Mouse (Mus musculus) WW6 (cell line): ENCODE data around the gene 1190005I06Rik.
"Not testable (repeated sequence)": the region's sequence is repeated elsewhere in the genome, so short reads cannot be mapped to it uniquely, and the experiment has no call there.

Experiments used
- DNase-seq: peaks from one replicate; pipeline ENCODE4 v3.0.0-alpha.2; 2013; ENCODE audit warnings: low read depth, low spot score

Gene 1190005I06Rik

DNA sequence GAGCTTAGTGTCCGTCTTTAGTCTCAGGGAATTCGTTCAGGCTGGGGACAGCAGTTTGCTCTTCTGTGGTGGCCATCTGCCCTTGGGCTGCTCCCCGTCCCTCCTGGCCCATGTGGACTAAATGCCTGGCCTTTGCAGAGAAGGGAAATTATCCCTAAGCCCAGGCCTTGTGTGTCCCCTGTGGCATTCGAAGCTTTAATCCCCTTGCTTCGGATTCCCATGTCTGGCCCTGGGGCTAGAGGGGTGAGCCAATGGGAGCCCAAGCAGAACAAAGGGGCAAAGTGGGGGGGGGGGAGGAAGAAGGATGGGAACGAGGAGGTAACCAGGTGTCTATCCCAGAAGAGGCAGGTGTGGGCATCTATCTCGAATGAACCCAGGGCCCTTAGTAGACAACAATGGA is at the start of gene 1190005I06Rik:
TSS of gene 1190005I06Rik (minus strand) at position 101 of the 400 bp plus-strand sequence.
- DNase-seq: no peak

DNA sequence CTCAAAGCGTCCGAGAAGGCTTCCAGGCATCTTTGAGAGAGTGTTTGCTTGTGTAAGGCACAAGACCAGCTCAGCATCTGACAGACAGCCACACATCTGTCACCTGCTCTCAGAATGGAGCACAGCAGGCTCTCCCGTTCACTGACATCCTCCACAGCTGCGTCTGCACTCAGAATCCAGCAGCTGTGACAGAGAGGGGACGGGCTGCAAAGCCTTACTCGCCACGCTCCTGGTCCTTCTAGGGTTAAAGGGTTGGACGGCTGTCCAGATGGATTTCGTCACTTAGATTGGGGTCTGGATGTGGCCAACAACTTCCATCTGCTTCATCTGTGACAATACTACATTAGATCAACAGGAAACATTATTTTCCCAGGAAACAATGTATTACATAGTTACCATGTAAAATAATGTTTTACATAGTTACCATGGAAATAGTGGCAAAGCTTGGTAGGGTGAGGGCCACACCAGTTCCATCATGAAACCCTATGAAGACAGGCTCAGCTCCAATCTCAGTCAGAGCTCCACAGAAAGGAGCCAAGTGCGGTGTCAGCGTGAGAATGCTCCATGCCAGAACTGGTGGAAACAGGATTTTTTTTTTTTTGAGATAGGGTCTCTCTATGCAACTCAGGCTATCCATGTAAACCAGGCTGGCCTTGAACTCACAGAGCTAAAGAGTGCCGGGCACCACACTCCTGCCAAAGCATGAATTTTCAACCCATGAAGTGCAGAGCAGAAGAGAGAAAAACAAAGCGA is 49.1 kb upstream of the 1190005I06Rik start:
- DNase-seq: no peak

DNA sequence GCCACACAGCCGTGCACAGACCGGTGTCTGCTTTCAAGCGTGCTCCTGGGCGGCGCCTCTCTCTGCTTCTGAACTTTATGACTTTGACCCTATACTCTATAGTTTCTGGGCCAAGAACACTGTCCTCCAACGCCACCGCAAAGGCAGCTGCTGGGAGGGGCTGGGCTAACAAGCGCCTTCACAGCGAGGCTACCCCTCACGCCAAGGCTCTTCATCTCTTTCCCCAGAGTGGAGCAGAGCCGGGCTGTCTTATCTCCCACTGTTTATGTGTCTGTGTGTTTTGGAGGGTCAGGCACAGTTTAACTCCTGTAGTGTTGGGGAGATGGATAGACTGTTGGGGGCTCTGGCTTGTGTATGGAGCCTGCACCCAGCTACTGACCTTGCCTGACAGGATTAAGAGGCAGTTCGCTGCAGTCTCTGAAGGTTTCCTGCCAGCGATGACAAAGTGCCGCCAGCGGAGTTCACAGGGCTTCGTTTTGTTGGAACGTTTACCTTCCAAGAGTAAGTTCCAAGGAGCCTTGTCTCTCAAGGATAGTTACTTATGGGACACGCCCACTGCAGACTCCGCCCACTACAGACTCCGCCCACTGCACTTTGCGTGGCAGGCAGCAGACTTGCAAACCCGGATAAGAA is 46.5 kb upstream of the 1190005I06Rik start:
- peak; percentile 65 for DNase-seq

DNA sequence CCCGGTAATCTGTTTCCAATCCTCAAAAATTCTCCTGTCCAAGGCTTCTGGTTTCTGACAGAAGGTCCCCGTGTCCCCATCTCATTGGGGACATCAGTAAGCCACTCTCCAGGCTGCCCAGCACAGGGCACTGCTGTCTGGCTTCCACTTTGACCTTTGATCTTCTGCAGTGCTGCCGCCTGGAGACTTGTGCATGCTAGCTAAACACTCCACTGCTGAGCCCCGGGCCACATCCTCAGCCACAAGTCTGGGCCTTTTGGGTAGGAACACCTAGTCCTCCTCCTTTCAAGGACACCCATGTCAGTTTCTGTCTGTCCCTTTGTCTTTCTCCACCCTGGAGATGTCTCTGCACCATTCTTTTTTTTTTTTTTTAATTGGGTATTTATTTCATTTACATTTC is 45.5 kb upstream of the 1190005I06Rik start:
- DNase-seq: no peak

DNA sequence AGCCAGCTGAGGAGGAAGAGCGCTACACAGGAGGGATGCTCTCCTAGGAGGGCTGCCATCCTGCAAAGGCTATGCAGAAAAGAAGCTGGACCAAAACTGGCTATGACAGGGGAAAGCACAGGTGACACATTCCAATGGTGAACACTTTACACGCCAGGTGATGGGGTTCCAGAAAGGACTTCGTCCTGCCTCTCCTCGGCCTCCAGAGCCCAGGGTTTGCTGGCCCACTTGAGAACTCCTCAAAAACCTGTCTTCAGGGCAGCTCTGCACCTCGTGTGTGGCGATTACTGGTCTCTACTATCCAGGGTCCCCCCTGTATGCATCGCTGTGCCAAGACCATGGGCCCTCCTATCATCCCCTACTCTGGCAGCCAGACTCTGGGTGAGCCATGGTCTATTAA is 41.1 kb upstream of the 1190005I06Rik start:
- no peak for DNase-seq

DNA sequence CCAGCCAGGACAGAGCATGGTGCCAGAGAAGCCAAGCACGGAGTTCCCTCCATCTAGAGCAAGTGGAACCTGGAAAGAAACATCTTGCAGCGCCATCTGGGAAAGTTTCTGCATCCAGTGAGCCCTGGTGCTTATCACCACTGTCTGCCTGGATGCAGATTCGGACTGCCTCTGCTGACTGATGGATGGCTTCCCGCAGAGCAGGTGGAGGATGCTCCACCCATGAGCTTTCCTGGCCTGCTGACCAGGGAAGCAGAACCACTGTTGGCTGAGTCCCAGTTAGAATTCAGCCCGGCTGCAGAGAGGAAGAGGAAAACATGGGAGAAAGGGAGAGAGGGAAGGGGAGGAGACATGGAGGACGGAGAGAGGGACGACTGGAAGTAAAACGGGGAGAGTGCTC is 40.4 kb upstream of the 1190005I06Rik start:
- DNase-seq: no peak

DNA sequence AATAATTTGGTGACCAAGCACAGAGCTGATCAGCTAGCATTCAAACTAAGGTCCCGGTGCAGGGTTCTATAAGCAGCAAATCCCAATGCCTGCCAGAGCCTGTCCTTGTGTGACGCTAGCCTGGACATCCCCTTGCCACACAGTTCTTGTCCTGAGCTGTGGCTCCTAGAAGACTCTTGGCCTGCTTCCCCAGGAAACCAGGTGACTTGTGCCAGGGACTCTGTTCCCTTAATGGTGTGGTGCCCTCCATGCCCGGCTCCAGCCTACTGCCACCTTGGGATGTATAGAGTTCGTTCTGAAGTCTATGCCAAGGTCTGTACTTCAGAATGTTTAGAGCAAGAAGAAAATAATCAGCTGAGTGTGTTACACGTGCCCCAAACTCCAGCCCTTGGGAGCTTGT is 39.1 kb upstream of the 1190005I06Rik start:
- DNase-seq: no peak

DNA sequence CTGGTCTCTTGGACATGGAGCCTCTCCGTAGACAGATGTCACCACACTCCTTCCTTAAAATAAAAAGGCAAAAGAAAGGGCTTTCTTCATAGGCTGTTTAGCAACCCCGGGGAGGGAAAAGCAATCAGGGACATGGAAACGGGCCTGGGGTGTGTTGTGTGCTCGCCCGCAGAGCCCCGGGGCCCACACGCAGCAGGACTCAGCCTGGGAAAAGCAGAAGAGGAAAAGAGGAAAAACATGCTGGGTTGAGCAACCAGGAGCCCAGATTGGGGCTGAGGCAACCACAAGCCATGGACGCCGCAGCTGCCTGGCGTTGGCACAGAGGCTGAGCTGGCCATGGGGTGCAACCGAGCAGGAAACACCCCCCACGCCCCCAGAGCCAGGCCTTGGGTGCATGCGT is 38.6 kb upstream of the 1190005I06Rik start:
- no peak for DNase-seq

DNA sequence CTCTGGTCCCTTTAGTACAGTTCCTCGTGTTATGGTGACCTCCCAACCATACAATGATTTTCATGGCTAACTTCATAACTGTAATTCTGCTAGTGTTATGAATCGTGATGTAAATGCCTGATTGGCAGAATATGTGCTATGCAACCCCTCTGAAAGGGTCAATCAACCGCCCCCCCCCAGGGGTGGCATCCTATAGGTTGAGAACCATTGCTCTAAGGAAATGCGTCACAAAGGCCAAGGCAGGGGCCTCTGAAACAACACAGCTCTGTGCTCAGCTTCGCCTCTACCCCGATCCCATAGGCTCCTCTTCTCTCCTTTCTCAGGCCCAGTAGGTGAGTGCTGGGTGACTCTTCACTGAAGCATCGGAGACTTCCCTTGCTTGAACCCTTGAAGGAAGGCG is 38.2 kb upstream of the 1190005I06Rik start:
- DNase-seq: no peak

DNA sequence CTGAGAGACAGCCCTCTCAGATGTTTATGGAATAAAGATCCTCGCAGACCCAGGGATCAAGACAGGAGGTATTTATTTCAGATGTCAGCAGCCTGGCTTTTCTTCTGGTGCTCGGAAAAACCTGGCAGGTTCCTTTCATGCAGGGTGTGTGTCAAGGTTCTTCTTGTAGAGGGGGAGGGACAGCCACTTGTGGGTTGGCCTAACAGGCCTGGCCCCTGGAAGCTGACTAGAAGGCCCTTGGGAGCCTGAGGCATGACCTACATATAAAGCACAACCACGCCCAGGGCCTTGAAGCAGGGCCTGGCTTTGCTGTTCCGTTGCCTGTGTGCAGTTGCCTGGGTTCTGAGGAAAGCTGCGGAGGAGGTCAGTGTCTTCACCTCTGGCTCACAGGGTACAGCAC is 37.7 kb upstream of the 1190005I06Rik start:
- DNase-seq: no peak

DNA sequence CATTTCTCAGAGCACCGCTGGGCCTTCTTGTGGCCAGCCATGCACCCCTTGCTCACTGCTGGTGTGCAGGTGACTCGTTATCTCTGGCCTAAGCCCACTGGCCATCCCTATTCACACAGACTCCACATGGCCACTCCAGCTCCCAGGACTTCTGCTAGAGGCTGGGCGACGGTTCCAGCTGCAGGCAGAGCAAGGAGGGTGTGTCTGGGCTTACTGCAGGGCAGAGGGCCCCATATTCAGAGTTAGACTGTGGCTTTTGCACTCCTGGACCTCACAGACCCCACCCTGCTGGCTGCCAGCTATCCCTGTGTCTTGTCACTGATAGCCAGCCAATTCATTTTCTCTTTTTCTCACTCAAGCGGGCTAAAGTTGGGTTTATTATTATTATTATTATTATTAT is 36.6 kb upstream of the 1190005I06Rik start:
- DNase-seq: no peak

DNA sequence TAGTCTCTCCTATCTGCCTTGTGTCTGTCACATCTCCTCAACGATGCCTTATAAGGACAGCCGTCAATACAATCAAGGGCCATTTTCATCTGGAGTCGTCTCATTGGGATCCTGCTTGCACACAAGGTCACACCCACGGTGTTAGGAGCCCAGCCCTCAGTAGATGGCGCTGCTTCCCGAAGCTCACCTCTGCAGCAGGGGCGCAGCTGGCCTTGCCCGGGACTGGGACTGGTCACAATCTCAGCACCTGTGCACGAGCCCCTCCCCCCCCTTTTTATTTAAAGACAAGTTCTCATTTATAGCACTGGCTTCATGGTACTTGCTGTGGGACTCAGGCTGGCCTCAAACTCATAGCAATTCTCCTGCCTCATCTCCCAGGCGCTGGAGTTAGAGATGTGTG is 36.2 kb upstream of the 1190005I06Rik start:
- DNase-seq: peak; percentile 57

DNA sequence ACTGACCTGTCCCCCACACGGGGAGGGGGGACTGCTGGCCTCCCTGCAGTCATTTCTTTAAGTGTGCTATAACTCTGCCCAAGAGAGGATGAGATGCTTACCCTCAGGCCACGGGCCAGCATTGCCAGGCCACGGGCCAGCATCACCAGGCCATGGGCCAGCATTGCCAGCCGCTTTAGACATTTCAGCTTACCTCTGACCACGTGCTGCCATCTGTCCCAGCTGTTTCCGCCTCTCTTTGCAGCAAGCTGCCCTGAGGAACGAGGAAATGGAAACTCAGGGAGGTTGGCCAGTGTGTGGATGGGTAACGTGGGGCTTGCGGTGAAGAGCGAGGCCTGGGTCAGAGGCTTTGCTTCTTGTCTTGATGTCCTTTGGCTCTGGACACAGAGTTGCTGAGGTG is 33.7 kb upstream of the 1190005I06Rik start:
- DNase-seq: no peak

DNA sequence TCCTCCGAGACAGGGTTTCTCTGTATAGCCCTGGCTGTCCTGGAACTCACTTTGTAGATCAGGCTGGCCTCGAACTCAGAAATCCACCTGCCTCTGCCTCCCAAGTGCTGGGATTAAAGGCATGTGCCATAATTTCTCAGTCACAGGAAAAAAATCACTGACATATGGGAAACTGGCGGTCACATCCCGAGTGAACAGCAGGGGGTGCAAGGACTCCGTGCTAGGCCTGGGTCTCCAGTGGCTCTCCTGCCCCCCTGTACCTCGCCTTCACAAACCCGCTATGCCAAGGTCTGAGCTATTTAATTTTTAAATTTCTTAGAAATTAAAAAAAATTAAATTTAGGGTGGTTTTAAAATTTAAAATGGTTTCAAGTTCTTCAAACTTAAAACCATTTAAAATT is 33.0 kb upstream of the 1190005I06Rik start:
- not testable (repeated sequence) for DNase-seq

DNA sequence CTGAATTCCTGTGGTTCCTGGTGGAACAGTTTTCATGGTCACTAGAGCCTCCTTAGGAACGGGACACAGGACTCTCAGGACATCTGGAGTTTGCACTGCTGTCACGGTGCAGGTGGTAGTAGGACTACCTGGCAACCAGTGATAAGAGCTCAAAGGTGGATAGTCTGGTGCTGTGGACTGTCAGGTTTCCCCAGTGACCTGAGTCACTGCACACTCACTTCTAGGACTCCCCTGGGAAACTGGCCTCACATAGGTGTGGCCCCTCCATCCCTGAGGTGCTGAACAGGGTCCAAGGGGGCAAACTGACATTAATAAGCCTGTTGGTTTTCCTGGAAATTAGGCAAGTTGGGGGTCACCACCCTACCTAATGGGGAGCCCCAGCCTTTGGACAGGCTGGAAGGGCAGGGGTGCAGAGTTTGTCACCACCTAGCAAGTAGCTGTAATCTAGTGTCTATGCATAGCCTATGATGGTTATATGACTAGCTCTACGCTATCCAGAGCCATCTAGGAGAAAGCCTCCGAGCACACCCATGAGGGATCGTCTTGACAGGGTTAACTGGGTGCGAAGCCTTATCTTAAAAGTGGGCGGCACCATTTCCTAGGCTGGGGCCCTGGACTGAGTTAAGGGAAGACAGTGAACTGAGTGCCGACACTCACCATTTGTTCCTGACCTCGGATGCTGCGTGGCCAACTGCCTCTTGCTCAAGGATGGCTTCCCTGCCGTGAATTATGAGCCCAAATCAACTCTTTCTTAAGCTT is 32.4 kb upstream of the 1190005I06Rik start:
- DNase-seq: no peak

DNA sequence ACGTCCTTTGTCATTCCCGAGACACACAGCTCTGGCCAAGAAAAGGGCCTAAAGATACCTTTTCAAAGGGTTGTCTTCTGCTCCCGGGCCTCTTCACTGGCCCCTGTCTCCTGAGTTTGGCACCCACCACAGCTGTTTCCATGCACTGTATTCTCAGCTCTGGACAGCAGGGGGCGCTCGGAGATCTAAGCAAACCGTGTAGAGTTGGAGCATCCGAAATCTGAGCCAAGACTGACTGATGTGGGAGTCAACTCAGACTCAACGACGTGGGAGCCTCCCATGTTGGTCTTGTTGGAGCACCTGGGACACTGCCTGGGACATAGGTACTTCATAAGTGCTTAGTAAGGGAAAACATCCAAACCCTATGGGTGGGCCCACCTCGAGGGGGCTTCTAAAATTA is 31.0 kb upstream of the 1190005I06Rik start:
- DNase-seq: peak; percentile 74

DNA sequence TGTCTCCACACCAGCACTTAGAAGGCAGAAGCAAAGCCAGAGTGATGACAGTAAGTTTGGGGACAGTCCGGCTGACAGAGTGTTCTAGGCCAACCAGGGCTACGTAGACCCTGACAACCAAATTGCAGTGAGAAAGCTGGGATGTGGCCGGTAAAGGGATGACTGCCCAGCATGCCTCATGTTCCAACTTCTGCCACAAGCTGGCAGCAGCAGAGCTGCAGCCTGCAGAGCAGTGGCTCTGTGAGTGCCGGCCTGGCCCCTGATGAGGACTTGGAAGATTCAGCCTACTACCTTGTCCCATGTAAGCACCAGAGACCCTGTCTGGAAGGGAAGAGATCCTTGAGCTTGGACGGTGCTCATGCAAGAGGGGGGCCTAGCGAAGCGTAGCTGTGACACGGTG is 28.3 kb upstream of the 1190005I06Rik start:
- DNase-seq: no peak

DNA sequence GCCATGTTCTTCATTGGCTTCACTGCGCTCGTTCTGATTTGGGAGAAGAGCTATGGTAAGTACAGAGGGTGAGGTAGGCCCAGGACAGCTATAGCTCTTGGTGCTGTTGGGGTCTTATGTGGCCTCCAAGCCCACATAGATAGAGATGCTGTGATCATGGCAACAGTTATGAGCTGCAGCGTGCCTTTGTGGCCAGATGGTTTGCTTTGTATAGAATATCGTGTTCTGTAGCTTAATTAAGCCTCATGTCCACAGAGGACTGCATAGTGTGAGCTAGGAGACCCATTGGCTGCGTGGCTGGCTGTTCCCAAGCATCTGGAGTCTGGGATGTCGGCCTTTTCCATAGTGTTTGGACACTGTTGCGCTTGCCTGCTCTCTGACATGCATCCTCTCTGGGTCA is 25.9 kb upstream of the 1190005I06Rik start:
- no peak for DNase-seq

DNA sequence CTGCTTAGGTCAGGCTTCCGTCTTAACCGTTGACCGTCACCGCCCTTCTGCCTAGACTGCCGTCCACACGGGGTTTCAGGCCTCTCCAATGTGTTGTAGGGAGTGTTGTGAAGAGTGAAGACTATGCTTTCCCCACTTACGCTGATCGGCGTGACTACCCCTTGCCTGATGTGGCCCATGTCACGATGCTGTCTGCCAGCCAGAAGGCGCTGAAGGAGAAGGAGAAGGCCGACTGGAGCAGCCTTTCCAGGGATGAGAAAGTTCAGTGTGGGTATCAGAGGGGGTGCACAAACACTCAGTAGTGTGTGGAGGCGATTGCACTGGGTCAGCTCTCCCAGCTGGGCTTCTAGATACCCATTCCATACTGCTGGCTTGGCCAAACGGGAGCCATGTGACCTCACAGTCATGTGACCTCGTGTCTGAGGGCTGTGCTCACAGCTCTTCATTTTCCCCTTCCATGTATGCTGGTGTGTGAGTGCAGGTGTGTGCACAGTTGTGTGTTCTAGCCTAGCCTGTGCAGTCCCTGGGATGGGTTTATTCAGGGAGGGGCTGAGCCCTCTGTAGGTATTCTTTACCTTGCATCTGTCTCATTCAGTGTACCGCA is 25.3 kb upstream of the 1190005I06Rik start:
- DNase-seq: no peak

DNA sequence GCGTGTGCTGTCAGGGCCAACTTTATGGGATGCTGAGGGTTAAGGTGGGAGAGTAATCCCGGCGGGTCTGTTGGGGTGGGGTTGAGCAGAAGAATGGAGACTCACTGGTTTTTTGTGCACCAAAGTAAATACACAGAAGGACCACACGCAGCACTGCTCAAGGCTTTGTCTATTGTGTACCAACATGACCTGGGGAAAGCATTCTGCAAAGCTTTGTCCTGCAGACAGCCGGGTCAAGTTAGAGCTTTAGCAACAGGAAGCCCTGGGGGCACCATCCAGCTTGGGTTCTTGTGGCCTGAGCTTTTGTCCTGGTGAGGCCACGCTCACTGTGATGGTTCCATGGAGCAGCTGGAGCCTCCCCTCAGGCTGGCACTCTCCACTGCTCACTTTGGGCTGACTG is 24.3 kb upstream of the 1190005I06Rik start:
- no peak for DNase-seq

DNA sequence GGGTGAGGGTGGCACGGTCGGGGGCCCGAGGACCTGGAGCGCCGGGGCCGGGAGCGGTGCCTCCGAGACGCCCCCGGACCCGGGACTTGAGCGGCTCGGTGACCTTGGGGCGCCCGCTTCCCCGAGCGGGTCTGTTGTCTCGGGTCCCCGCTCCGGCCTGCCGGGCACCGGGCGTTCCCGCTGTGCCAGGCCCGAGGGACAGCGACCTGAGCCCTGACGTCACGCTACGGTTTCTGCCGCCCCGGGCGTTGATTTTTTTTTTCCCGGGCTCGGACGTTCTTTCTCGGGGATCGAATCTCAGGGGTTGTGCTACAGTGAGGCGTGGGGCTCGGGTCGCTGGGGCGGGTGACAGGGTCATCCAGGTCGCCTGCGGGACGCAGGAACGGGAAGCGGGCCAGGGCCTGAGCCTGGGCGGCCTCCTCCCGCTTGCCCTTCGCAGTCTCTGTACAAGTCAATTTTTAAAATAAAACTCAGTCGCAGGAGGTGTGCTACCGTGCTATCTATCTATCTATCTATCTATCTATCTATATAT is 21.0 kb upstream of the 1190005I06Rik start, which contains the start of gene Emc8:
TSS of gene Emc8 (minus strand) at position 200 of the 532 bp plus-strand sequence.
- DNase-seq: no peak
